Mouse (Mus musculus) liver, postnatal 0 days (tissue): ENCODE results near the gene Gcc1. TPM values are rescaled to one million over a fixed set of nuclear protein-coding genes. Genes with fewer than 3 reads are reported as not detected.

Source experiments
- ATAC-seq: fragments of 200-750 bp; cut with Nextera tagmentation; 2 replicates; pipeline ENCODE4 v1.8.0; 2017; ENCODE audit warnings: mild to moderate bottlenecking, moderate library complexity
- DNase-seq: peaks from one replicate; pipeline ENCODE4 v3.0.0-alpha.2; 2016
- H3K27ac ChIP-seq: fragments of 300-500 bp; sonication (generic); 2 replicates; pipeline ENCODE4 v1.5.1; 2014; ENCODE audit warnings: antibody characterized with exemption, moderate library complexity, mild to moderate bottlenecking, low read depth
- H3K27me3 ChIP-seq: fragments of 300-500 bp; sonication (generic); 2 replicates; pipeline ENCODE4 v1.6.1; 2014; ENCODE audit warnings: low read length, control low read depth, mixed read lengths; ENCODE audit not compliant: insufficient read depth
- H3K36me3 ChIP-seq: fragments of 300-500 bp; sonication (generic); replicated peaks from 2 replicates; pipeline ENCODE4 v1.6.1; 2014; ENCODE audit warnings: mild to moderate bottlenecking, control low read depth, low read length, moderate library complexity, mixed read lengths; ENCODE audit not compliant: insufficient read depth
- H3K4me1 ChIP-seq: fragments of 300-500 bp; sonication (generic); 2 replicates; pipeline ENCODE4 v1.6.1; 2014; ENCODE audit warnings: antibody characterized with exemption, mild to moderate bottlenecking, control low read depth; ENCODE audit not compliant: insufficient read depth
- H3K4me2 ChIP-seq: fragments of 300-500 bp; sonication (generic); 2 replicates; pipeline ENCODE4 v1.6.1; 2014; ENCODE audit warnings: low read depth, mild to moderate bottlenecking, low read length, moderate library complexity, mixed read lengths
- H3K4me3 ChIP-seq: fragments of 300-500 bp; sonication (generic); 2 replicates; pipeline ENCODE4 v1.5.1; 2014; ENCODE audit warnings: low read depth, low read length
- H3K9ac ChIP-seq: fragments of 300-500 bp; sonication (generic); replicated peaks from 2 replicates; pipeline ENCODE4 v1.6.1; 2014; ENCODE audit warnings: mild to moderate bottlenecking, moderate library complexity
- H3K9me3 ChIP-seq: fragments of 300-500 bp; sonication (generic); 2 replicates; pipeline ENCODE4 v1.6.1; 2016; ENCODE audit warnings: mild to moderate bottlenecking, control low read depth, low read length, mixed read lengths
- CTCF ChIP-seq: sonication (generic); IDR thresholded peaks from 2 replicates; pipeline ENCODE4 v1.5.1; 2016; ENCODE audit warnings: antibody characterized with exemption, low read depth
- EP300 ChIP-seq: IDR thresholded peaks from 2 replicates; pipeline ENCODE4 v1.6.1; 2016; ENCODE audit warnings: antibody characterized with exemption, low read depth, mild to moderate bottlenecking
- WGBS: fragments of 180-500 bp; shearing (Covaris S2); extraction: QIAGEN DNeasy Blood & Tissue Kit; methylation state at CpG from one replicate; pipeline ENCODE4 v1.1.7; 2014; ENCODE audit not compliant: insufficient replicate concordance; 5-methylcytosine and 5-hydroxymethylcytosine counted together
- polyA plus RNA-seq: library from polyadenylated mRNA; unstranded; fragments of >200 nt; fragmentation: Nextera tagmentation; extraction: Ambion mirVana; gene quantifications from 2 replicates; pipeline ENCODE4 v1.2.1, GENCODE M21; 2015

Gcc1 gene
- polyA plus RNA-seq, 1 experiment from 2014 or later: 2.9 TPM

GRCm38 (mm10) chr6:28464630-28465029 is 36.4 kb upstream of the Gcc1 start:
- DNase-seq (no peak), ATAC-seq (no peak)
- TF ChIP-seq CTCF: no peak
- TF ChIP-seq EP300: no peak
- 59% methylated on average over 6 of the region's 6 CpGs for WGBS
- H3K4me2 ChIP-seq: no peak overlapping the region
- H3K27ac ChIP-seq: no peak overlapping the region
- no peaks in the 10 kb centered on the region for H3K27me3 ChIP-seq
- no peak overlapping the region for H3K9ac ChIP-seq
- no peaks in the 10 kb centered on the region for H3K36me3 ChIP-seq
- no peak overlapping the region for H3K4me3 ChIP-seq
- H3K9me3 ChIP-seq: no peaks in the 10 kb centered on the region
- peaks cover 2% of the 10 kb centered on the region for H3K4me1 ChIP-seq

- Histone ChIP-seq H3K4me1 (no peaks in the 10 kb centered on the region), H3K9me3 (no peaks in the 10 kb centered on the region), H3K36me3 (no peaks in the 10 kb centered on the region), H3K9ac (no peak overlapping the region), H3K4me3 (no peak overlapping the region), H3K27me3 (no peaks in the 10 kb centered on the region), H3K4me2 (no peak overlapping the region), H3K27ac (no peak overlapping the region)
- DNase-seq (peak; percentile 81), ATAC-seq (peak; percentile 46)
- 0 out of 2 replicates have a peak, but pooled peaks have one; percentile 10 for TF ChIP-seq EP300
- peak; percentile 86 for TF ChIP-seq CTCF
- 9% methylated on average over 5 of the region's 5 CpGs for WGBS
Observed at GRCm38 (mm10) chr6:28460534-28460933, 32.3 kb upstream of the Gcc1 start.

- Histone ChIP-seq H3K9me3 (no peaks in the 10 kb centered on the region), H3K36me3 (no peaks in the 10 kb centered on the region), H3K9ac (no peak overlapping the region), H3K27ac (no peak overlapping the region), H3K4me3 (no peak overlapping the region), H3K4me2 (no peak overlapping the region), H3K27me3 (no peaks in the 10 kb centered on the region), H3K4me1 (no peaks in the 10 kb centered on the region)
- peak; percentile 31 for DNase-seq
- ATAC-seq: peak; percentile 98
- peak; percentile 75 for TF ChIP-seq EP300
- TF ChIP-seq CTCF: no peak
Observed at GRCm38 (mm10) chr6:28459221-28459668, 31.1 kb upstream of the Gcc1 start.

- Histone ChIP-seq H3K4me1 (no peaks in the 10 kb centered on the region), H3K9me3 (no peaks in the 10 kb centered on the region), H3K36me3 (no peaks in the 10 kb centered on the region), H3K27ac (no peak overlapping the region), H3K9ac (no peak overlapping the region), H3K4me2 (no peak overlapping the region), H3K4me3 (no peak overlapping the region), H3K27me3 (peaks cover 23% of the 10 kb centered on the region)
- ATAC-seq (no peak), DNase-seq (no peak)
- TF ChIP-seq EP300: no peak
- no peak for TF ChIP-seq CTCF
- 5% methylated on average over 12 of the region's 12 CpGs for WGBS
Observed at GRCm38 (mm10) chr6:28450977-28451376, 22.8 kb upstream of the Gcc1 start.

GRCm38 (mm10) chr6:28450481-28450880 is 22.3 kb upstream of the Gcc1 start:
- Histone ChIP-seq H3K27me3 (peaks cover 23% of the 10 kb centered on the region), H3K27ac (no peak overlapping the region), H3K9me3 (no peaks in the 10 kb centered on the region), H3K4me3 (no peak overlapping the region), H3K9ac (no peak overlapping the region), H3K4me2 (no peak overlapping the region), H3K36me3 (no peaks in the 10 kb centered on the region), H3K4me1 (no peaks in the 10 kb centered on the region)
- ATAC-seq (no peak), DNase-seq (no peak)
- TF ChIP-seq EP300 (no peak), CTCF (no peak)
- 13% methylated on average over 5 of the region's 5 CpGs for WGBS

- Histone ChIP-seq H3K9ac (no peak within 1 kb of the TSS), H3K36me3 (no peaks in the 10 kb centered on the region), H3K4me1 (no peaks in the 10 kb centered on the region), H3K4me2 (no peak within 1 kb of the TSS), H3K27ac (no peak within 1 kb of the TSS), H3K27me3 (peaks cover 23% of the 10 kb centered on the region), H3K9me3 (no peaks in the 10 kb centered on the region), H3K4me3 (no peak within 1 kb of the TSS)
- TF ChIP-seq EP300 (no peak), CTCF (no peak)
- no peak for DNase-seq
- ATAC-seq: no peak
- 85% methylated on average over 2 of the region's 2 CpGs for WGBS
Observed at GRCm38 (mm10) chr6:28449253-28449652, 21.1 kb upstream of the Gcc1 start, which contains the start of gene Pax4. TSS of gene Pax4 (minus strand) at chr6:28449353.

- no peak for ATAC-seq
- DNase-seq: no peak
- TF ChIP-seq EP300: no peak
- no peak for TF ChIP-seq CTCF
- Histone ChIP-seq H3K4me3 (no peak overlapping the region), H3K9me3 (no peaks in the 10 kb centered on the region), H3K27ac (no peak overlapping the region), H3K9ac (no peak overlapping the region), H3K27me3 (peaks cover 23% of the 10 kb centered on the region), H3K4me1 (no peaks in the 10 kb centered on the region), H3K36me3 (no peaks in the 10 kb centered on the region), H3K4me2 (no peak overlapping the region)
- 80% methylated on average over 7 of the region's 7 CpGs for WGBS
Observed at GRCm38 (mm10) chr6:28447937-28448336, 19.7 kb upstream of the Gcc1 start.
